In the genomic region with DNA sequence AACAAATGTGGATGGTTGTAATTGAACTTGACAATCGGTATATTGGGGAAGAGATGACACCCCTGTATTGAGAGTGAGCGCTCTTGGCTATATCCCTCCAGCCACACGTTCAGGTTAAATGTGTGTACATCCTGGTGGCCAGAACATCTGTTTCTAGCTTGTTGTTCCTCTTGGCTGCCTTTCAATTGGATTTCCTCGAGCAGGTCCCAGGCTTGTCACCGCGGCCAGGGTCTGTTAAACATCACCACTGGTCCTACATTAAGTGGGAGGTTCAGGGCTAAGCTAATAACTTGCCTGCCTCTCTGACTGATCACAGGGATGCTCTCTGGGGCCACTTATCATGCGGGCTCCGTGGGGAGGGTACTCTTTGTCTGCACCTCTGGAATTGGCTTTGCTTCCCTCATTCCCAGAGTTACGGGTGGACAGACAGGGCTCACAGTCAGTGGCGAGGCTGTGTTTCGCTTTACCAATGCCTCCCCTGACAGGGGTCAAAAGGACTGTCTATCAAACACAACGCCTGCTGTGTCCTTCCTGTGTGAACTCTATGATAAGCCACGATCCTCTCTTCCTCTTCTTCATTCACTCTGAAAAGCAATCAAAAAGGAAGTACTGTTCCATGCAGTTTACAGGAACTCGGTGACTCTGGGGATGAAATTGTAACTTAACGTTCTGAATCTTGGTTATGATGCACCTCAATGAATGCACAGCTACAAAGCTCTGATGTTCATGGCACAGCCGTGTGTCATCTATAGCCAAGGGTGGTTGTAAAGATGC, we compare ENCODE assay signal across 12 mouse cellular contexts. TPM values are rescaled to one million over a fixed set of nuclear protein-coding genes. Genes with fewer than 3 reads are reported as not detected.
DNase-seq lines count a peak whose midpoint lies in the region; ATAC-seq lines count a peak whose summit lies in the region.
"Had no signal": no experiment of that assay in that cellular context is flagged by ENCODE, and none has a peak within 500 bp of the region (broad histone marks: within the 10 kb centered on the region; RNA-seq: fewer than 3 reads in every experiment).

No protein-coding gene starts in this region.

- peak overlapping the region; percentile 48 for H3K4me2 ChIP-seq in kidney, embryonic 15.5 days
- H3K4me2 ChIP-seq: midbrain, embryonic 11.5 days had no signal

- H3K36me3 ChIP-seq in kidney, embryonic 15.5 days: no peaks in the 10 kb centered on the region

- peaks cover 7% of the 10 kb centered on the region; the same call in 1 of the 2 replicates for H3K27me3 ChIP-seq in kidney, embryonic 15.5 days

- H3K27ac ChIP-seq in kidney, embryonic 15.5 days: peak overlapping the region; percentile 54

- no peak for DNase-seq in kidney, adult 8-10 months
- DNase-seq in T-cell, adult 2 months (ENCODE audit: low spot score): peak; percentile 9
- no peak for DNase-seq in spleen, postnatal 4 days (ENCODE audit: low spot score in 2 of 2)
- no peak for DNase-seq in cerebellum, adult 8-10 months
- no peak for DNase-seq in right cerebral cortex, postnatal 14 days
- DNase-seq: cerebellum, adult 2 months; layer of hippocampus, postnatal 36 days; right cerebral cortex, postnatal 25 days had no signal

- no peak overlapping the region for H3K9ac ChIP-seq in kidney, embryonic 15.5 days

- peak; percentile 93 for ATAC-seq in kidney, embryonic 15.5 days (replicated peaks; ENCODE audit: low FRiP score)
- ATAC-seq in granulocyte monocyte progenitor cell, adult 5-6 weeks (replicated peaks; ENCODE audit: poor library complexity, severe bottlenecking): peak; percentile 69
- ATAC-seq in megakaryocyte, adult 5-6 weeks (ENCODE audit: poor library complexity, severe bottlenecking): peak; percentile 79

- no peaks in the 10 kb centered on the region for H3K9me3 ChIP-seq in kidney, embryonic 15.5 days (replicated peaks)

- H3K4me3 ChIP-seq in kidney, embryonic 15.5 days (replicated peaks): no peak overlapping the region

- peaks cover 20% of the 10 kb centered on the region for H3K4me1 ChIP-seq in kidney, embryonic 15.5 days

- 18% methylated on average over 16 of the region's 16 CpGs for WGBS in kidney, embryonic 15.5 days

RNA-seq across cellular contexts. Expression of gene Zfp281, which starts 46.6 kb away (rescaled TPM):
- polyA plus RNA-seq in kidney, embryonic 15.5 days (2015; fragmentation: Nextera tagmentation; extraction: Ambion mirVana): 23.0 and 23.1 TPM in 2 replicates
- total RNA-seq in granulocyte monocyte progenitor cell, adult 5-6 weeks (2014; fragmentation: Nextera tagmentation): 10.9 and 14.1 TPM in 2 replicates
- 23.1 and 25.1 TPM in 2 replicates for total RNA-seq in granulocyte monocyte progenitor cell, adult 5-6 weeks (2017)
- total RNA-seq in megakaryocyte, adult 5-6 weeks (2015): 17.0 and 19.9 TPM in 2 replicates
- 18.9 and 21.0 TPM in 2 replicates for total RNA-seq in megakaryocyte, adult 5-6 weeks (2017)
